Mouse (Mus musculus) fat pad, adult 2 months (tissue): ENCODE data around the gene Gm44805.

Source experiments
- DNase-seq: peaks from one replicate; pipeline ENCODE4 v3.0.0-alpha.2; 2011; ENCODE audit warnings: low read depth, low spot score; ENCODE audit errors: extremely low read depth

The Gm44805 gene

DNA sequence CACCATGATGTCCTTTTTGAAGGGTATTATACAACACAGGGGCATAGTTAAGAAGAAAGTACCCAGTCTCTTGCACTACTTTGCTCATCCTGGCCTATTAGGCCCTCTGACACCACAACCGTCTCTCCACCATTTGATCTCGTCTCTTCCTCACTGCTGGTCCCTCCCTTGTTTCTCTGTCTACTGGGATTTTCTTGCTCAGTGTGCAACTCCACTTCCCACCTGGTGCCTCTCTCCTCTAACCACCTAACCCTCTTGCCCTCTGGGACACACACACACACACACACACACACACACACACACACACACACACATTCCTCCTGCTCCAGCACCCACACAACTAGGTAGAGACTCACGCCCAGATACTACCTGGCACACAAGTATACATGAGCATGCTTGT, 2.3 kb downstream of the Gm44805 start:
- no peak for DNase-seq

DNA sequence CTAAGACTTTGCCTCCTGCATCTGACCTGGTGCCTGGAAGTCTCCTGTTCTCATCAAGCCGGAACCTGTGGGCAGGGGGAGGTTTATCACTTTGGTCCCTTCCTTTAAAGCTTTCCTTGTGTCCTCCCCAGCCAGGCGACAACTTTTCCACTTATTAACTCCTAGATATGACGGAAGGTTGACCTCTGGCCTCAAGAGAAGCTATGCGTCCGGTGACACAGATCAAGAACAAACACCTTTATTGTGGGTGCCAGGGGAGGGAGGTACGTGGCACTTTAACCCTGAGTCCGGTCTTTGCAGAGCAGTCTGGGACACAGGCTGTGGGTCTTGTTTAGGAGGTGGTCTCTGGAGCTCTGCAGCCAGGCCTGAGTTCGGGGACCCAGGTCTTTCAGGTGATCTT, 3.4 kb downstream of the Gm44805 start, which contains the start of gene Apoc2:
Gene Apoc2 (minus strand): TSS at position 70 of the 400 bp plus-strand sequence.
- no peak for DNase-seq

DNA sequence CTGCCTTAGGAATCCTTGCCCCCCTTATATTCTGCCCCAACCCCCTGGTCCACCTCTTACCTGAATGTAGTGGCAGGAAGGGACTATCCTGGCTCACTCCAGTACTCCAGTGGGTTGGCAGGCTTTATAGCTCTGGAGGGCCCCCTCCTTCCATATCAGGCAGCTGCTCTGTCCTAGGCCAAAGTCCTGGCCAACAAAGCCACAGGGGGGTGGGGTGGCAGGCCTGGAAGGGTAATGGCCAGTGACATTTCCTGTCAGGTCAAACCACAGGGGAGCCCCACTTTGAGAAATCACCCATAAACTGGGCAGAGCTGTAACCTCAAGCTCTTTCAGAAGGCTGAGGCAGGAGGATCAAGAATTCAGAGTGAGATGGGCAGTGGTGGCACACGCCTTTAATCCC, 4.6 kb downstream of the Gm44805 start:
- DNase-seq = no peak

DNA sequence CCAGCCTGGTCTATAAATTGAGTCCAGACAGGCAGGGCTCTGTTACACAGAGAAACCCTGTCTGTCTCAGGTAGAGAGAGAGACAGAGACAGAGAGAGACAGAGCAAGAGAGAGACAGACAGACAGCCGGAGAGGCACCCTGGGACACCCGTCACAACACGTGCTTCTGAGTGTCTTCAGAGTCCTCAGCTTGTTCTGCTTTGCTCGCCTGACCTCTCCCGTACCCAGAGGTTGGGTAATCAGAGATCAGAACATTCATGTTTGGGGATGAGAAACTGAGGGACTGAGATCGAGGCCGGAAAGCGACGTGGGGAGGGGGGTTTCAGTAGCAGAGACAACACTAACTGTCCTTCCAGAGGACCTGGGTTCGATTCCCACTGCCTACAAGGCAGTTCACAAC, 5.4 kb downstream of the Gm44805 start:
- DNase-seq = no peak

DNA sequence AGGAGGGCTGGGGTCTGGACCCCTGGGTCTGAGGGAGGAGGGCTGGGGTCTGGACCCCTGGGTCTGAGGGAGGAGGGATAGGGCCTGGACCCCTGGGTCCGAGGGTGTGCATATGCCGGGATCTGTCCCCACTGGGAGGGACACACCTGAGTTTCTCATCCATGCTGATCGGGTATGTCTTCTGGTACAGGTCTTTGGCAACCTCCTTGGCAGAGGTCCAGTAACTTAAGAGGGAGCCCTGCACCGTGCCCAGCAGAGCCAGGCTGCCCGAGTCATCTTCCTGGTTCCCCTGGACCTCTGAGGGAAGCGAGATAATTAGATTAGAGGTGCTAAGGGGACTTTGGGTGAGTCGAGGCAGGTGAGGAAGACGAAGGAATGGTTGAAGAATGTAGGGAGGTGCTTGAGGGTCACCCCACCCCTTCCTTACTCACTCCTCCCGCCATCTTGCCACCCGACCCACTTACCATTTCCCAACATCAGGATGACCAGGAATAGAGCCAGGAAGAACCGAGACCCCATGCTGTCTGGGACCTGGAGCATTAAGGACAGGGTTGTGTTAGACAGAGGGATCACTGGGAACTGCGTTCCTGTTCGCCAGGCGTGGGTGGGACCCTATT, 8.0 kb downstream of the Gm44805 start:
- DNase-seq = no peak

DNA sequence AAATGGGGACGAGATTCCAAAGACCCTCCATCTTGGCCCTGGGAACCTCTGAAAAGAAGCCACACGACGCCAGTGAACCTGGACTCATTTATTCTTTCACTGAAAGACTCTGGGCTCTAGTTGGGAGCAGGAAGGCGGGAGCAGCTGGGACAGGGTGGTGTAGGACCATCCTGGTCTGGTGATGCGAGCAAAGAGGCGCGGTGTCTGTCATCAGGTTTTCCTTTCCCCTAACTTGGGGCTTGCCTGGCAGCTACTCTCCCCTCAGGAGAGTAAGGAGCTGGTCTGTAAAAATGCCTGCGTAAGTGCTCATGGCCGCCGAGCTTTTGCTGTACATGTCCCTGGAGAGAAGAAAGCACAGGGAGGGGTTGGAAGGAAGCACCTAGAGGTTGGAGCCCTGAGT, 9.7 kb downstream of the Gm44805 start:
- no peak for DNase-seq

DNA sequence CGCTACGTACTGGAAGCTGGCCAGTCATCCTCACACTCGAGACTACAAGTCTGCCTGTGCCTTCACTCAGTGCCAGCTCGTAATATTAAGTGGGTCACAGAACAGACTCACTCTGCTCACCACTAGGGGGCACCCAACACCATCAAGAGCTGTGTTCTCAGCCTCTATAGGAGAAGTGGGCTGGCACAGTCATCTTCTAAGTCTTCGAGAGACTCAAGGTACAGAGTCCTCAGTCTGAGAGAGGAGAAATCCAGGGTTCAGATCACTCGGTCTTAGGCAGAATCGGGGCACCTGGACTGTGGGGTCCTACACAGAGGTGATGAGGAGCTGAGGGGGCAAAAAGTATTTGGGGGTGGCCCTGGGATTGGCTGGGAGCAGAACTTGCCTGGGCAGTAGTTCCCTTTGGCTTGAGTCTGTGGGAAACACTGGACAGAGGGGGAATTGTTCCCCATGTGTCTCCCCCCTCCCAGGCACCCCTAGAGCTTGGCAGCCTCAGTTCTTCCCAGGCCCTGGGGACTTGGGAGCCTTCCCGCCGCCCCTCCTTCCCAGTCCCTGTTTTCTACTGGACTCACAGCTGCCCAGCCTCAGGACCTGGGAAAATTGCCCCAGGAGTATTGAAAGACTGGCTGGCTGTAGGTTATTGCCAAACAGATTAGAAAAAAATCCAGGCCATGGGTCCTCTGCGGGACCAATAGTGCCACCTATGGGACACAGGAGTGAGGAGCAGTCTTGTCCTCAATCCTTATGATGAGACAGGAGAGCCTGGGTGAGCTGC, 12.1 kb downstream of the Gm44805 start:
- DNase-seq = peak; percentile 93

DNA sequence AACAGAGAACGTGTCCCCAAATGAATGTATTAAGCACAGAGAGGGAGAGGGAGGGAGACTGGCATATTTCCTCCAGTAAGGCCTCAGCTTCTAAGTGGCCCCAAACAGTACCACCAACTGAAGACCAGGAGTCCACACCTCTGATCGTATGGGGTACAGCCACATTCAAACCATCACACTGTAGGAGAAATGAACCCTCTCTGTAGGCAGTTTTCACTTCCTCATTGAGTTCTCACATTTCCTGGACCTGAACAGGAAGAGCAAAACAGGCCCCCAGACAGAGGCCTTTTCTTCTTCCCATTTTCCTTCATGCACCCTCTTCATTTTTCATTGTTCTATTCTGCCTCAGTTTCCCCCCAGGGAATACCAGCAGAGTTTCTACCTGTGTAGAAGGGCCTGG, 13.8 kb downstream of the Gm44805 start:
- no peak for DNase-seq

DNA sequence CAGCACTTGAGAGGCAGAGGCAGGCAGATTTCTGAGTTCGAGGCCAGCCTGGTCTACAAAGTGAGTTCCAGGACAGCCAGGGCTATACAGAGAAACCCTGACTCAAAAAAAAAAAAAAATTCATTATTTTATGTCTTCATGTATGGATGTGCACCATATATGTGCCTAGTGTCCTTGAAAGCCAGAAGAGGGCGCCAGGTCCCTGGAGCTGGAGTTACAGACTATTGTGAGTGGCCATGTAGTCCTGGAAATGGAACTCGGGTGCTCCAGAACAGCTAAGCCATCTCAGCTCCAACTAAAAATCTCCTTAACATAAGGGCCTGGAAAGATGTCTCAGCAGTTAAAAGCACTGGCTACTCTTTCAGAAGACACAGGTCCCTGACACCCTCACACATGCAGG, 14.5 kb downstream of the Gm44805 start:
- DNase-seq = no peak

DNA sequence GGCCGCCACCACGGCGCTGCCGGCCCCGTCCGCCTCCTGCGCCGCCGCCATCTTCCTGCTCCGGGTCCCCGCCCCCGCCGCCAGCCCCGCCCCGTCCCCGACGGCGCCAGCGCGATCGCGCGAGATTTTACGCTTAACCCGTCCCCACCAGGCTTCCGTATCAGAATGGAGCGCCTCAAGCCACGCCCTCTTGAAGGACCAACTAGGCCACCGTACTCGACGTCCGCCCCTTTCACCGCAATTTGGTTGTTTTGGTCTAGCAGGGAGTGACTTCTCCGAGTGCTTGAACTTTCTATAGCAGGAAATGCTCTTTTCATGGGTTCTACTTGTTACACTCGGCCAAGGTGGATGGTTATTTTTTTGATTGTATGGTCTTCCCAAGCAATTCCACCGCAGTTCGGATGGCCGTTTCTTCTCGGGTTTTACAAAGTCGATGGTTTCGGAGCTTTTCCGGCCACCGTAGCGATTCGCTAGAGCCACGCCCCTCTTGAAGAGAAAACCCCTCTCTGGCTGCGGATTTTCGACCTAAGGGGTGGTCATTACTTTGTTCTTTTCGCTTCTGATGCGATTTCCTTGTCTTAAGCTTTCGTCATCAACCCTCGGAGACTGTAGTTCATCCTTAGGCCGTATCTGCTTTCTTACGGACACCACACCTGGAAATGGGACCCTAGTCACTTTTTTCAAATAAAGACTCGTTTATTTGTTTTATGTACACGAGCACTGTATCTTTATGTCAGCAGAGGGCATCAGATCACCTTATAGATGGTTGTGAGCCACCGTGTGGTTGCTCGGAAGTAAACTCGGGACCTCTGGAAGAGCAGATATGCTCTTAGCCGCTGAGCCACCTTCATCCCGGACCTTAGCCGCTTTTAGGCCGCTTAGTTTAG, 16.0 kb downstream of the Gm44805 start, which contains the start of gene Clptm1:
Gene Clptm1 (minus strand): TSS at position 79 of the 887 bp plus-strand sequence.
- DNase-seq = peak; percentile 75

DNA sequence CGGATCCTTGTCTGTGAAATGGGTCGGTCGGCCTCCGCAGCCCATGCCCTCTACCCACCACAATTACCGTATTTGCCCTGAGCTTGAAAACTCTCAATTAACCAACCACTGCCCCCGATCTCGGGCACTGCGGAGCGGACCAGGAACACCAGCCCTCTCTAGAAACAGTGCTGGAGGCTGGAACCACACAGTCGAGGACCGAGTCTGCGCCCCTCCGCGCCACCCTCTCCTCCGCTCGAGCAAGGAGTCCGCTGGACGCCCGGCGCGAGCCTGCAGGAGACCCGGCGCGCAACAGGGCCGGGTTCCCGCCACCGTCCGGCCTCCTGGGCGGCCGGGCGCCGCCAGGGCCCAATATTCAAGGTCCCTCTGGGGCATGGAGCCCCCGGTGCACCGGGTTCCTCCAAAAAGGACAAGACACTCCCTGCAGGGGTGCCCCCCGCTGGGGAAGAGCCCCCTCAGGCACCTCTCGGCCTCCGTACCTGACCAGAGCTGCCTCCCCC, 16.7 kb downstream of the Gm44805 start:
- DNase-seq = no peak

DNA sequence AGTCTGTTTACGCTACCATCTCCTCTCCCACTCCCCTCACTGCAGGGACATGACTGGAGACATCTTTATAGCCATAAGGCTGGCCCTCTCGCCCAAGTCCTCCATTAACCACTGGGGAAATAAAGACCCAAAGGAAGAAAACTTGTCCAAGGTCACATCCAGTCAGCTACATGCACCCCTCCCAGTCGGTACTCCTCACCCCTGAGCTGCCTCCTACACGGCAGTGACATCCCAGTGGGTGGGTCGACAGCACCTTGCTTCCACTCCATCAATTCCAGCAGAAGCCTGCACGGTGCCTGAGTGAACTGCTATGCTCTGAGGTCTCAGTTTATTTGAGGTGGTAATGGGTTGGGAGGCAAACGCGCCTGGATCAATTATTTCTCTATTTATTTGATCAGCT, 17.3 kb downstream of the Gm44805 start:
- DNase-seq = no peak

DNA sequence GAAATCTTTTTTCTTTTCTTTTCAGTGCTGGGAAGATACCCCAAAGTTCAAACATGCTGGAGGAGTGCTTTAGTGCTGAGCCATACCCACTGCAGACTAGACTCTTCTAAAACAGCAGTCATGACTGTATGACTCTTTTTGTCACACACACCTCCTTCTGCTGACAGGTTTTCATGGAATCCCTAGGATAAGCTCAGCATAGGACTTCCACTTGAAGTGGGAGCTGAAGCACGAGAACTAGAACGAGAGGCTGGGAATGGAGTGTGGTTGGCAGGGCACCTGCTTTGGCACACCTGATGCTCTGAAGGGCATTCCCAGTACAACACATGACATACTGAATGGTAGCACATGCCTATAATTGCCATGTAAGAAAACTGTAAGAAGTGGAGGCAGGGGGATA, 28.6 kb downstream of the Gm44805 start:
- no peak for DNase-seq

DNA sequence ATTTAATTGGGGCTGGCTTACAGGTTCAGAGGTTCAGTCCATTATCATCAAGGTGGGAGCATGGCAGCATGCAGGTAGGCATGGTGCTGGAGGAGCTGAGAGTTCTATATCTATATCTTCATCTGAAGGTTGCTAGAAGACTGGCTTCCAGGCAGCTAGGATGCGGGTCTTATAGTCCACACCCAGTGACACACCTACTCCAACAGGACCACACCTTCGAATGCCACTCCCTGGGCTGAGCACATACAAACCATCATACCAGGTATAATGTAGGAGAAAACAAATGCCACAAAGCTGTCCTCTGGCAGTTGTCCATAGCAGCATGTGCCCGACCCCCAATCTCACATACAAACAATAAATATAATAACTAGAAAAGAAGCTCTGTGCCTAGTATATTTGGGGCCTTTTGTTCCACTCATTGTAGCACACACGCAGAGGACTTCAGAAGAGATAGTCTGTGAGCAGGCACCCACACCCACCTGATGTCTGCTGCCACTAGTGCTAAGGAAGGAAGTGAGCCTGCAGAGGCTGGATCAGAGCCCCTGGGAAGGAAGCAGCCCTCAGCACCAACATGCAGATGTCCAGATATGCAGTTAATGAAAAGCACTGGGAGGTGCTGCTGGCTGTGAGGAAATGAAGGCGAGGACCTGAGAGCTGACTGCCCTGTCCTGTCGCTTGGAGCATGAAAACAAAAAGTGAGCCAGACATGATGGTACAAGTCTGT, 30.0 kb downstream of the Gm44805 start:
- DNase-seq = no peak

DNA sequence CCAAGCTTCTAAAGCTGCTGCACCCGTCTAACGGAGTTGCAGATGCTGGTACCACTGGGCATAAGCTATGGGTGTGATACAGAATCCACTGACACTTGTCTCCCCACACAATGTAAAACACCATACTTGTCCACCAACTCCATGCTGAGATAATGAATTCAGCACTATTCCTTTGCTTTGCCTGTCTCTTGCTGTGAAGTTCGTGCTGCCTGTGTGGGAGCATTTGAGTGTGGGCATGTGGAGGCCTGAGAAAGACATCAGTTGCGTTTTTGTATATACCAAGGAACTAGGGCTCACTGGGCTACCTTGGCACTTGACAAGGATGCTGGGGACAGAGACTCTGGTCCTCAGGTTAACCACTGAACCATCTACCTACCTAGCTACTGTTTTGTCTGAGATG, 40.0 kb downstream of the Gm44805 start:
- DNase-seq = no peak

DNA sequence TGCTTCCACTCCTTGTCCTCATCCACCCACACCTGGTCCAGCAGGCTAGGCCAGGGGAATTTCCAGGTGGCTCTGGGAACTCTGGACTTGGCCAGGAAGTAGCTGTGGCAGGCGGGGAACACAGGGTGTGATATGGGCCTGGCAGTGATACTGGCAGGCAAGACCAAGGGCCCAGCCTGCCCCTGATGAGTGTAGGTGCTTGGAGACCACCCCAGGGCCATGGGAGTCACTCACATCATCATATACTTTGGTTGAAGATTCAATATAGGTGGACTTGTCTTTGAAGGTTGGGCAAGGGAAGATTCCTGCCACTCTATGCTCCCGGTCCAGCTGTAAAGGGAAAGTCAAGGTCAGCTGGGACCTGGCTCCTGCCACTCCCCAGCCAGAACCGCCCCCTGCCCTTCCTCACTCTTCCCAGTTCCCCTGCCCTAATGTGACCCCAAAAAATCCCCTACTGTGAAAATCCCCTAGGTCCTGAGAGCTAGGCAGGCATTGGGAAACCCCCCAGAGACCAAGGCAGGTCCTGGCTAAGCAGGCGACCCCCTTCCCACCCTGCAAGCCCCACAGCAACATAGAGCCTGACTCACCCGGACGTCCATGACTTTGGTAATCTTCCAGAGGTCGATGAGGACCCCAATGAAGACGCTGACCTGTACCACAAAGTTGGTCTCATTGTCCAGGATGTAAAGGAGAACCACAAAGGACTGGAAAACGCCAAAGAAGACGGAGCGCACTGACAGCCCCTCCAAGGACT, 46.0 kb downstream of the Gm44805 start:
- no peak for DNase-seq

DNA sequence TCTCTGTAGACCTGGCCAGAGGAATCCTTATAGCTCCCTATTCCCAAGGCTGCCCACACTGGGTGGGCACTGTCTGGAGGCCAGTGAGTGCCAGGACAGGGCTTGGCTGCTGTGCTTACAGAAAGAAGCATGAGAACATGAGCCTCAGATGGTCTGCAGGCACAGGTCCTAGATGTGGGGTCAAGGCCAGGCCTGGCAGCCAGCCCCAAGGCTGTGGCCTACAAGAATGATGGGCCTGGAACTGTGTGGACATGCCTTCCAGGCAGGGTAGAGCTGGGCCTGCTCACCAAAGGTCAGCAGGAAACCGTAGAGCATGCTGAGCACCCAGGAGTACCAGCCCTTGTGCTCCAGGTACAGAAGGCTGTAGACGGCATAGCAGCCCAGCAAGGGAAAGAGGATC, 46.6 kb downstream of the Gm44805 start:
- no peak for DNase-seq

DNA sequence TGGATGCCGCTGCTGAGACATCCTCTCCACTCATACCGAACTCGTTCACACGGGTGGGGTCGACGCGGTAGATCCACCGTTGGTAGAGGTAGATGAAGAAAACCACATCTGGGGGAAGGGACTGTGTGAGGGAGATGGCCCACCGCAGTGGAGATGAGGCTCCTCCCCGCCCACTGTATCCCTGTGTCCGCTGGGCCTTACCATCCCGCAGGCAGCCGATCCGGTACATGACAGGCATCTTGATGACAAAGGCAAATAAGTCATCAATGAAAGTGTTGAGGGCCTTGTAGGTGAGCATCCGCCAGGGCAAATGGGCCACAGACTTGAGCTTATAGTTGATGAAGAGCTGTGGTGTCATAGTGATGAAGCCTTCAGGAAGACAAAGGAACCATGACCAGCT, 47.4 kb downstream of the Gm44805 start:
- DNase-seq = no peak

DNA sequence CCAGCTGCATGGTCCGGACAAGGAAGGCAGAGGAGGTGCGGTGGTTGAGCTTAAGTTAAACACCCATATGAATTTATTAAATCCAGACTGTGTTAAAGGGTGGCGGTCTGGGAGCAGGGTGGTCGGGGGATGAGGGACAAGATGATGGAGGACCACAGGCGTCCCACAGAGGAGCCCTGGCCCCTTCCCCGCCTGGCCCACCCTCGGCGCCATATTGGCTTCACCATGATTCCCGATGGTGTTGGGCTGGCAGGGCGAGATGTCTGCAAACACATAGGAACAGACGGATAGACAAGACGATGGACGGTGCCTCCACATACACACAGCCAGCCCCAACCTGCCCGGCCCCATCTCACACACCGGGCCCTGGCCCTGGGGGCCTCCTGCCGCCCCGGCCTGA, 48.0 kb downstream of the Gm44805 start:
- no peak for DNase-seq

DNA sequence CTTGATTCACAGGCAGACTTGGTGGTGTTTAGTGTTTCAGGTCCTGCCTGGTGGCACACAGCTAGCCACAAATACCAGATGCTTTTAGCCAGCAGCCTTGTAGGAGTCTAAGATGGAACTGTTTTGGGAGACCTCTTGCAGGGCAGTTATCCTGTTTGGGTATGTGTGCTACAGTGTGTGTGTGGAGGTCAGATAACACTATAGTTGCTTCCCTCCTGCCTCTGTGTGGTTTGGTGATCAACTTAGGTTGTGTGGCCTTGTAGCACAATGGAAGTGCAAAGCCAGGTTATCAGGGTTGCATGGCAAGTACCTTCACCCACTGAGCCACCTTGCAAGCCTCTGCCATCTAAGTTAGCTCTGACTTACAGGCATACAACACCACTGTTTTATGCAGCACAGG, 48.5 kb downstream of the Gm44805 start:
- no peak for DNase-seq
